Mouse (Mus musculus): ENCODE data around the gene Svep1. TPM values are rescaled to one million over a fixed set of nuclear protein-coding genes. Genes with fewer than 3 reads are reported as not detected.

The Svep1 gene
- not detected for total RNA-seq (2023)

DNA sequence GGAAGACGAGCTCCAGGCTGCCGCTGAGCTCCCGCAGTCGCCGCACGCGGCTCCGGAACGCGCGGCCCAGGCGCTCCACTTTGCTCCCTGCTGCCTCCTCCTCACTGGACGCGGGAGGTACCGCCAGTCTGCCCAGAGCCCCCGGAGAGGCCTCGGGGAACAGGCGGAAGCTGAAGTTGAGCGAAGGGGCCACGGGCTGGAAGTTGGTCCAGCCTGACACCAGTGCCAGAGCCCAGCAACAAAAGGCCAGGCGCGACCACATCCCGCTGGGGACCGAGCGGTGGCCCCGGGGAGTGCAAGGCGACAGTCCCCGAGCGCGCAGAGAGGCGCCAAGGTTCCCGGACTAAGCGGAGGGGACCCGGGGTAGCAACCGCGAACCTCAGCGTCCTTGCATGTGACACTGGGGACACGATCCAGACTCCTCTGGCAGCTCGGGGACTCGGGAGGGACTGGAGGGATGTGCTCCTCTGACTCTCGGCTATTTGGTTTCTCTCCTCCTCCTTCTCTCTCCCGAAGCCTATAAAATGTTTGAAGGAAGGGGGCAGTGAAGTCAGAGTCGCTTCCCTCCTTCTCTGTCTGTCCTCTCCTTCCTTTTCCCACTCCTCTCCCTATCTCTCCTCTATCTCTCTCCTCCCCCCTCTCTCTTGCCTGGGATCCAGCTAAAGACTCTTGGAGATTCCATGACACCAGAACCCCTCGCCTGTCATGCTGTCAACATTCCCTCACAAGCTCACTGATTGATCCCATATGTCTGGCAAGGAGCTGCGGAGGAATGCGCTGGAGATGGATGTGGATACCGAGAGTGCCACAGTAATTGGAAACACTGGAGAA, at the start of gene Svep1:
Gene Svep1, minus strand, starts transcription at position 745 of the 831 bp plus-strand sequence.

DNA sequence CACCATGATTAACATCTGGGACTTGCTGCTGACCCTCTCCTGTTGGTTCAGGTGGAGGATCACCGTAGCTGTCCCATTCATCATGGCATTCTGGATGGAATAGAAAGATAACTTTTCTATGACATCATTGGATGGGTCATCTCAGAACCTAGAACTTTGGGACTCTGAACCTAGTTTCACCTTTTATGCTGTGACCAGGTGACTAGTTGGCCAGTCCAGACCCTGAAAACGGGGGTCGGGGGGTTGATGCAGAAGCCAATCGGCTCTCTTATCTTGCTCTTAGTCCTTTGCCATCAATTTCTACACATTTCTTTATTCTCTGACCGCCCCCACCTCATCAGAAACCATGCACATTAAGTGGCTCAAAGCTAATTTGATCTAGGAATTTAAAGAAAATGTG, 197.6 kb downstream of the Svep1 start, which contains the start of gene Txndc8:
Gene Txndc8, minus strand, starts transcription at position 101 of the 400 bp plus-strand sequence.

Other genes with a start within 250 kb of the Svep1 start
- not detected for gene Txndc8, start 197.7 kb downstream of the Svep1 start, total RNA-seq (2023)
- not detected for gene Musk, start 79.1 kb upstream of the Svep1 start, total RNA-seq (2023)